Mouse (Mus musculus) gastrocnemius, adult 8-10 months (tissue): ENCODE measurements around the gene Aak1. TPM values are rescaled to one million over a fixed set of nuclear protein-coding genes. Genes with fewer than 3 reads are reported as not detected.
"Not testable (repeated sequence)": the region's sequence is repeated elsewhere in the genome, so short reads cannot be mapped to it uniquely, and the experiment has no call there.

Experiments
- DNase-seq, 2 experiments: peaks; one replicate each; pipeline ENCODE4 v3.0.0; 2022; ENCODE audit warnings: low spot score in 2 of 2
- total RNA-seq, 4 experiments: library from RNA; stranded (reverse); gene quantifications; 2 replicates each; pipeline ENCODE4 v1.2.4; 2022

Aak1 gene
- total RNA-seq, 4 experiments from 2014 or later = 33.1 to 53.8 (median 37.8) TPM

GRCm38 (mm10) chr6:86839089-86839488 lies 10.2 kb upstream of the Aak1 start:
- no peak for DNase-seq

DNA sequence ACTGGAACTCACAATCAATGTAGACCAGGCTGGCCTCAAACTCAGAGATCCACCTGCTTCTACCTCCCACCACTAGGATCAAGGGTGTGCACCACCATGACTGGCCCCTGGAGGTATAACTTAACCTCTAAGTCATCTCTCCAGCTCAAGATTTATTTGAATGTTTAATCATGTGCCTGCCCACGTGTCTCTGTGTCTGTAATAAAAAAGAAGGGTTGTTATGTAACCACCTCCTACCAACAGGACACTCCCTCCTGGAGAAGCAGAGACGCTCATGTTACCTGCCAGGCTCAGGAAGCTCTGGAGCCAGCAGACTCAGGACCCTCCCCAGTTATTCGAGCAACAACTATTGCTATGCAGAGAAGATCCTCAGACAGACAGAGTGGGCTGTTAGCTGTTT lies 7.4 kb upstream of the Aak1 start:
- no peak for DNase-seq

GRCm38 (mm10) chr6:86843636-86844035 lies 5.7 kb upstream of the Aak1 start:
- no peak for DNase-seq

GRCm38 (mm10) chr6:86846467-86846866 lies 2.9 kb upstream of the Aak1 start:
- no peak for DNase-seq

GRCm38 (mm10) chr6:86847816-86848215 lies 1.5 kb upstream of the Aak1 start:
- no peak for DNase-seq

- no peak for DNase-seq
Measured at GRCm38 (mm10) chr6:86848580-86848914, 770 bp upstream of the Aak1 start.

GRCm38 (mm10) chr6:86849692-86850445 lies 552 bp downstream of the Aak1 start:
- DNase-seq = no peak

GRCm38 (mm10) chr6:86850588-86850987 lies 1.3 kb downstream of the Aak1 start:
- no peak for DNase-seq

GRCm38 (mm10) chr6:86851561-86851960 lies 2.2 kb downstream of the Aak1 start:
- DNase-seq = no peak

DNA sequence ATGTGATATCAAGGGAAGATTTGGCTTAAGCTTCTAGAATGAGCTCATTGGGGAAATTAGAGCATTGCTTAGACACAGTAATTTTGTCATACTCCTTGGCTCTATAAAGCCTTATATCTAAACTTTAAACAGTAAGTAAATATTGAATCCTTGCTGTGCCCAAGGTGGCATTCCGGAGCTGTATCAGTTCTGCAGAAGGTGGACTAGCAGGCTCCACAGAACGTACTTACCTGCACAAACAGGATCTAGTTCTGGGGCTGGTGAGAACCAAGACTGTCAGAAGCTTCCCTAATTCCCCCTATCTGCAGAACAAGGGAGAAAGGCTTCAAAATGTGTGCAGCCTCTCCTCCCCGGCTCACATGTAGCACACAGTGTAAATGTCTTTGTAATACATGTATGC lies 4.6 kb downstream of the Aak1 start:
- DNase-seq = no peak

- DNase-seq = no peak
Measured at GRCm38 (mm10) chr6:86854941-86855340, 5.6 kb downstream of the Aak1 start.

GRCm38 (mm10) chr6:86858606-86859005 lies 9.3 kb downstream of the Aak1 start:
- DNase-seq = no peak

DNA sequence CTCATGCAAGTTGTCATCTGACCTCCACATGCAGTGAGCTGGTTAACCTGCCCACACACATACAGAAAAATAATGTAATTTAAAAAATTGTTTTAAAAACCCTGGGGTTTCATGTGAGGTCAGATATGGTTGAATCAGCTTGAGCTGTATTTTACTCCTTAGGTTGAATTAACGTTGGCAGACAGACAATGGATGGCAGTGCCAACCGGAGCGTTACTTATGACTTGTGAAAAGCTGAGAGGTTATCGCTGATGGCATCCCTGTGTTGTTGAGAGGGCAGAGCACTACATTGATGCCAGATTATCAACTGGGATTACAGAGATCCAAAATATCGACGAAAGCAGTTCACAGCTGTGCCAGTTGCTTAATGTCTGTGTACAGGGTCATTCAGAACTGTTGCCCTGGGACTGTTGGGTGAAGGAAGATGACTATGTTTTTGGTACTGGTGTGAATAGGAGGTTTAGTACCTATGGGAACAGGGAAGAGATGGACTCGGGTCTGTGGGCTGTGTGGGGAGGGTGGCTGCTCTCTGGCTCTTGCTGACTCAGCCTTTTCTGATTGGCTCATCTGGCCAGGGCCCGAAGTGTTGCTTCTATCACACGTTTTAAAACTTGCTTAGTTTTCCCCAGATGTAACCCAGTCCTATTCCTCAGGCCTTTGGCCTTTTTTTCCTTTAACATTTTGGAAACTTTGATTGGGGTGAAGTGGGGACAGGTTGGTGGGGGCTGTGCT lies 11.6 kb downstream of the Aak1 start:
- no peak for DNase-seq

DNA sequence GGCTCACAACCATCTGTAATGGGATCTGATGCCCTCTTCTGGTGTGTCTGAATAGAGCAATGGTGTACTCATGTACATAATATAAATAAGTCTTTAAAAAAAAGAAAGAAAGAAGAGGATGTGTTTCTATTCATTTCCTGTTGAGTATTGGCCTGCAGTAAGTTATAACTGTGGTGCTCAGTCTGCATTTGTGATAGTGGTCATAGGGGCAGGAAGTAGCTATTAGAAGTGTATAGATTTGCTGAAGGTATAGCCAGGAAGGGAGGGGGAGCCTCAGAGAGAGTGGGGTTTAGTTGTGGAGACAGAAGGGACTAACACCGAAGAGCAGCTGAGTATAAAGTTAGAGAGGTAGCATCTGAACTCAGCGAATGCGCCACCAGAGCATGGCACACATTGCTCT lies 15.0 kb downstream of the Aak1 start:
- no peak for DNase-seq

- DNase-seq = no peak
Measured at GRCm38 (mm10) chr6:86870335-86870734, 21.0 kb downstream of the Aak1 start.

DNA sequence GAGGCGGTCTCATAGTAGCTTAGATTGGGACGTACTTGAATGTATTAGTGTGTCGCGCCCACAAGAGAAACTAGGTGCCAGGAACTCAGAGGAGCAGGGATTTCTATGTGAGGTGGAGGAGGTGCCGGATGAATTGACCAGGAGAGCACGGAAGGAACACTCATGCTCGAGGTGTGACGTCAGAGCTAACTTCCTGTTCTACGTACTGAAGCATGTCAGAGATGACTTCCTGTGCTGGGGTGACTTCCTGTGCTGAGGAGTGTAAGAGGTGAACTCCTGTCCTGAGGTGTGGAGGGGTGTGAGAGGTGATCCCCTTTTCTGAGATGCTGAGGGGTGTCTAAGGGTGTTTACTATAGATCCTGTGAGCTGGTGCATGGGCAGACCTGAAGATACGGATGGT lies 22.5 kb downstream of the Aak1 start:
- no peak for DNase-seq

DNA sequence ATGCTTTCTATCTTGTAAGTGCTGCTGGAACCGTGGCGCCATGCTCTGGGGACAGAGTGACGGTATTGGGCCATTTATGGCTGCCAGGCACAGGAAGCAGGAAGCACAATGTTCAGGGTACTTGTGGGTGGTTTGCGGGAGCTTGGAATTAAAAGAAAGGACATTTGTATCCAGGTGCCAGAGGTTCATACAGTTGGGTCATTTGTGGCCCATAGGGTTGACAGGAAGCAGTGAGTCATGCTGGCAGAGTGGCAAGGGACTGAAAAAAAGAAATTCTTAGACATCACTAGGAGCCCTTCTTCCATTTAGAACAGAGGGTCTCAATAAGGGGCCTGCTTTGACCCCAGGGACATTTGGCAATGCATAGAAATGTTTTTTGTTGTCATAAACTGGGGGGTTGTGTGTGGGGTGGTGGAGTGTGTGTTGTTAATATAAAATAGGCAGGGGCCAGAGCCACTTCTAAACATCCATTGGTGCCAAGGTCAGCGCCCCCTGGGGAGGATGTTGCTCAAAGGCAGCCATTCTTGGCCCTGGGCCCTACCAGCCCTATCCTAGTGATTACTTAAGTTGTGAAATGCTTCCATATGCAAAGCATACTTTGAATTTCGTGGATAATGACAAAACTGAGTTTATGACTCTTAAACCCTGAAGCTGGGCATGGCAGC lies 25.5 kb downstream of the Aak1 start:
- no peak for DNase-seq

DNA sequence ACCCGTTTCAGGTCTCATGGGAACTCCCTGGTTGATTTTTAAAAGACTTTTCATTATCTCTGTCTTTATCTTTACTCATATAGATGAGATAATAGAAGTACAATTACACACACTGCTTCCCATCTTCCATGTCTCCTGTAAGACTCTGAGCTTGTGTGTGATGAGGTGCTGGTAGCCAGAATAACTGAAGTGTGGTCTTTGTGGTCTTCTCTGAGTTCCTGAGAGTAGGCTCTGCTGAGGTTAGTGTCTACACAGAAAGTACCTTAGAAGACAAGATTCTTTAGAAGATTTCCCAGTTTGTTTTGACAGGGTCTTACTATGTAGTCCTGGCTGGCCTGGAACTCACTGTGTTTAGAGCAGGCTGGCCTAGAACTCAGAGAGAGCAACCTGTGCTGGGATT lies 27.1 kb downstream of the Aak1 start:
- DNase-seq = no peak

DNA sequence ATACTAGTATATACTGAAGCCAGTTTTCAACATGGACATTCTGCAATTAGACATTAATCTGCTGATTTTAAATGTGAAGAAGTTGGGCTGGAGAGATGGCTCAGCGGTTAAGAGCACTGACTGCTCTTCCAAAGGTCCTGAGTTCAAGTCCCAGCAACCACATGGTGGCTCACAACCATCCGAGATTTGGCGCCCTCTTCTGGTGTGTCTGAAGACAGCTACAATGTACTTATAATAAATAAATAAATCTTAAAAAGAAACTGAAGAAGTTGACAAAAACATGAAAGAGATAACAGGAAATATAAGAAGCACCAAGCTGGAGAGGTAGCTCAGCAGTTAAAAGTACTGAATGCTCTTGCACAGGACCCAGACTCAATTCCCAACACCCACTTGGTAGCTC lies 29.3 kb downstream of the Aak1 start:
- not testable (repeated sequence) for DNase-seq

DNA sequence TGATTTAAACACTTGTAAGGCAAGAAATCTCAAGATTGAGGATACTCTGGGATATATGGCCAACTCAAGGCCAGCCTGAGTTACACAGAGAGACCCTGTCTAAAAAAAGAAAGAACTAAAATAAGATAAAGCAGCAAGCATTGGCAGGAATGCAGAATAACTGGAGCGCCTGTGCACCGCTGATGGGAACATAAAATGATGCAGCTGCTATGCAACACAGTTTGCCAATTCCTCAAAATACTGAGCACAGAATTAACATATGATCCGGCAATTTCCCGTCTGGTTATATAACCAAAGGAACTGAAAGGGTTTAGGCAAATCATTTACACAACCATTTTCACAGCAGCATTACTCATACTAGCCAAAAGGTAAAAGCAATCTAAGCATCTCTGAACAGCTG lies 30.0 kb downstream of the Aak1 start:
- no peak for DNase-seq

- no peak for DNase-seq
Measured at GRCm38 (mm10) chr6:86884230-86884629, 34.9 kb downstream of the Aak1 start.

GRCm38 (mm10) chr6:86884746-86885145 lies 35.4 kb downstream of the Aak1 start:
- DNase-seq = no peak
